Mouse (Mus musculus) regulatory T cell (primary cell): ENCODE results near the gene Il1f5.

Source experiments
- in situ Hi-C: fragments of 300-600 bp; cut with MboI, MseI; formaldehyde crosslinking; loops from one replicate; pipeline ENCODE4 v1.15.1; 2025; ENCODE audit warnings: high pct_unique_total_duplicates

Il1f5 gene

DNA sequence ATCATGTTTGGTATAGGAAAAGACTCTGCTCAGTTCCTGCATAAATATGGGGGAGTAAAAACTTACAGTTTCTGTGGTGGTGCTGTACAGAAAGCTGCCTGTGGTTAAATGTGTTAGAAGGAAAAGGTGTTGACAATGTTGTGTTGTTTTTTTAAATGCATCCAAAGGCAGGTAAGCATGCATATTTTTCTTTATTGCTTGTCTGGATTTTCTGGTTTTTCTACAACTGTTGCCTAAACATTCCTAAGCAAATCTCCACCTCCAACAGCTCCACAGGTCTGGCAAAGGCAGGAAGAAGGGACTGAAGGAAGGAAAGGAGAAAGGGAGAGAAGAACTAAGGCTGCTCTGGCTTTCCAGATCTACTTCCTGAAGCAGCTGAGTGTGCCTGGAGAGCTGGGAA, at the start of gene Il1f5:
TSS of gene Il1f5 (plus strand) at position 301 of the 400 bp plus-strand sequence.
- in situ Hi-C loops: no loop called here

DNA sequence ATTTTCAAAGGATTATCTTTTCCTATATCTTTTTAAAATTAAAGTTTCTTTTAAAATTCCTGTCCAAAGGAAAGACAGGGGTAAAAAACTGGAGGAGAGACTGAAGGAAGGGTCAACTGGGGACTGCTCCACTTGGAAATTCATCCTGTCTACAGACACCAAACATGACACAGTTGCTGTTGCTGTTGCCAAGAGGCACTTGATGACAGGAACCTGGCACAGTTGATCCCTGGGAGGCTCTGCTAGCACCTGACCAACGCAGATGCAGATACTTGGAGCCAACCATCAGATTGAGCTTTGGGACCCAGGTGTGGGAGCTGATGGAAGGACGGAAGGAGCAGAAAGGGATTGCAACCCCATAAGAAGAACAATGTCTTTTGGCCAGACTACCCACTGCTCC, 49.6 kb upstream of the Il1f5 start:
- in situ Hi-C loops: no loop called here

DNA sequence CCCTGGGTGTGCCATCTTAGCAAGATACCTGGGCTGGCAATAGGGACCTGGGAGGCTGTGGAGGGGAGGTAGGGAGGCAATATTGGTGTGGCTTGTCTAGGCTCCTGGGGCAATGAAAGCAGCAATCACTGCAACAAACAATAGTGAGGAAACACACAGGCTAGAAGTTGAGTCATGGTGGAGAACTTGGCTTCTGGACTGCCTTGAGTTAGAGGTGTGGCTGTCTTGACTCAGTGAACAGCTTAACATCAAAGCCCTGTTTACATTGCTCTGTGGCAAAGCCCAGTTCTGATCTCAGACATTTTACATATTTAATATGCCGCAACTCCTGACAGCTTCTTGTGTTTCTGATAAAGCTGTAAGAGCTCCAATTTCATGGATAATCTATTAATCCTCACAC, 9.3 kb upstream of the Il1f5 start:
- in situ Hi-C loops: no loop called here

DNA sequence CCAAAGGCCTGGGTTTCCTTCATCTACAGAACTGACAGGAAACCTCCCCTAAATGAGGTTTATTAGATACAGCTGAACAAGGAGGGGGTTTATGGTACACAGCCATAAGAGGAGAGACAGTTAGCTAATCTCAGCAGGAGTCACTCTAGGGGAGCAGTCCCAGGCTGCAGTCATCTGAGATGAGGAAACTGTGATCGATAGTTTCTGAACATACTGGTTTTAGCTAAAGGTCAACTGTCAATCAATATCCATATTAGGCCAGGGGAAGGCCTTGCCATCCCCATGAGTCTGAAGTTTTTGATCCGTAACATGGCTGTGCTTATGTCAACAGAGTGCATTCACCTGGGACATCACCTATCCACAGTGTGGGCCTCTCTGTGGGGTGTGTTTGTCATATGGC, 3.1 kb upstream of the Il1f5 start:
- in situ Hi-C loops: loop anchor here (5.0 kb wide), 1 partner anchor 126 kb away; no protein-coding TSS in a partner anchor

DNA sequence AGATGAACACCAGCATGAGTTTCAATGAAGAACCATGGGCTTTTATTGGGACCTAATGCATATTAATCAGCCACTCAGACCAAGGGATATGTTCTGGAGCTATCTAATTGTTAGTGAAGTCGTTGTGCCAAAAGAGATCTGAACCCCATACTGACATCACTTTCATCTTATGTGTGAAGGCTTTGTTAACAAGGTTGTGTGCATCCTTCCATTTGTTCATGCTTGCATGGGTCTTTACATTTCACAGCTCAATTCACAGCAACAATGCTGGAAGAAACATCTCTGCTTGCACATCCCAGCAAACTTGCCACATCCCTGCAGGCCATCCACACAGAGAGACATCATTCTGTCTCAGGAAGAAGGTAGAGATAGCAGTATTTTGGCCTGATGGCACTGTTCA, 1.6 kb upstream of the Il1f5 start:
- in situ Hi-C loops: no loop called here

DNA sequence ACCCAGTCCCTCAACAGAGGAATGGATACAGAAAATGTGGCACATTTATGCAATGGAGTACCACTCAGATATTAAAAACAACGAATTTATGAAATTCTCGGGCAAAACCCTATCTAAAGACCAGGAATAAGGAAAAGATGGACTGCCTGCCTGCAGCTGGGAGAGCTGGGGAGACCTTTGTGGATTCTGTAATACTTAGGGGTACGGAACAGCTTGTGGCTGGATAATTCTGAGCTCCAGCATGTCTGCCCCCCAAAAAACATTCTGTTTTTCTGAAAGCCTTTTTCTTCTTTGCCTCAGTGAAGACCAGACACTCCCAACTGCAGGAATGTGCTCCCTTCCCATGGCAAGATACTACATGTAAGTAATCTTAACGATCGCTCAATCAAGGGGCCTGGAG, 14.1 kb downstream of the Il1f5 start, which contains the start of gene Il1f10:
TSS of gene Il1f10 (plus strand) at position 301 of the 400 bp plus-strand sequence.
- in situ Hi-C loops: loop anchor here (5.0 kb wide), 2 partner anchors 116 to 271 kb away; no protein-coding TSS in a partner anchor

DNA sequence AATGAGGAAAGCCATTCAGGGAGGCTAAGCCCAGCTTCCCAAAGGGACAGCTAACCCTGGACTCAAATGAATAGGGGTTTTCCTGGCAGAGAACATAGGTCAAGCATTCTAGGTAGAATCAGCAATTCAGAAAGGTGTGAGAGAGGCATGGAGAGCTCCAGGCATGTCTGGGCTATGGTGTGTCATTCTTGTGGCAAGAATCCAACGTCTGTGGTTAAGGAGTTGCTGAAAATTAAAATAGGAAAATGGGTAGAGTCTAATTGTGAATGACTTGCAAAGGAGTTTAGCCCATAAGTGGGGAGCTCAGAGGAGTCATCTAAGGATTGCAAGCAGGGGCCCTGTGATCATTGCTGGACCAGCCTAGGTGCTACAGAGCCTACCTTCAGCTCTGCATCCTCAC, 17.9 kb downstream of the Il1f5 start:
- in situ Hi-C loops: loop anchor here (5.0 kb wide), 2 partner anchors 113 to 268 kb away; no protein-coding TSS in a partner anchor

DNA sequence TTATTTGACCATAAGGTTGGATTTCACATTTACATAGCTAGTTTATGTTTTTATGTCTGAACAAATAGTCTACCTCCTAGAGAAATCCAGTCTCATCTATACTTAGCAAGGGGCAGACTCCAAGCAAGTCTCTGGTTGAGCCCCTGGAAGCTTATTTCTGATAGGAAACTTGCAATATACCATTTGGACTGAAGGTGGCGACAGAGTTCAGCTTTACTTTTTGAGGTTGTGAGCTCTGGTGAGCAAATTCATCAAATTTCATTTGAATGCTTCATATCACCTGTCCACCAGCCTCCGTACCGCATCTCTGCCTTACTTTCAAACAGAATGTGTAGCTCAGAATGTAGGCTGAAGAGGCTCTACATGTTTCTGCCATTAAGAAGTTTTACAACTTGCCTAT, 20.1 kb downstream of the Il1f5 start:
- in situ Hi-C loops: no loop called here

DNA sequence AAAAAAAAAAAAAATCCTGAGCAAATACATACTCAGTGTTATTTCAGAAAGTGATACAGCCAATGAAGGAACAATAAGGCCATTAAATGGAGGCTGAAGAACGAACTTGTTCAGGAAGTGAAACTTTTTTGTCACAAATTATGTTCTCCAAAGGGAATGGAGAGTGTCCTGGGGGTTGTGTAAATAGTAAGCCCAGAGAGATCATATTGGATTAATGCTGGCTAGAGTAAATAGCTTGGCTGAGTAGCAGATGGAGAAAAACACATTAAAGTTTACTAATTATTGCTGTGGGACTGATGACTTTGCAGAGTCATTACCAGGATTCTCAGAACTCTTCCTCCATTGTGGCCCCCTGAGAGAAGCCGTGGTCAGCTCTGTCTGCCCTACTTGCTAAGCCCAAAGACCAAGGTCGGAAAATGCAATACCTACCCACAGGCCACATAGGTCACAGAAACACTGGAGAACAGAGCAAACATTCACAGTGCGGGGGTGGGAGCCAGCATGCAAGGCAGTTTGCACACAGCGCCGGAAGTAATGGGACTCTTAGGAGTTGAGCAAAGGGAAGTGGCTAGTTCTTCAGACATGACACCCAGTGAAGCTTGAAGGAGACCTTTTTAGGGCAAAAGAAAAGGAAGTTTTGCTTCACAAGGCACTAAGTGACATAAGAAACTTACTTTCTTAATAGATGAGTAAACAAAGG, 34.7 kb downstream of the Il1f5 start:
- in situ Hi-C loops: no loop called here

DNA sequence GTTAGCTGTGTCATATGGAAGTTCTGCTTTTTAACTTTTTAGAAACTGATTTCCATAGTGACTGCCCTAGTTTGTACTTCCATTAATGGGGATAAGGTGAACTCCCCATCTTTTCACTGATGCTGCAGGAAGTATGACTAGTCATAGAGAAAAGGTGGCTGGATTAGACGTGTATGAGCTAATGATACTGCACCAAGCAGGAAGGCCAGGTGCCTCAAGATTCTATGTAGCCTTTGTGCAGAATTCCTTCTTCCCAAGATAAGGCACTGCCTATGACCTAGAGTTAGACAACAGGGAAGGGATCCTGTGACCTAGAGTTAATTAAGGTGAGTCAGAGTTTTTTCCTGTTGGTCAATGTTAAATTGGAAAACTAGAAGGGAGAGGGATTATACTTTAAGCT, 40.2 kb downstream of the Il1f5 start:
- in situ Hi-C loops: no loop called here

DNA sequence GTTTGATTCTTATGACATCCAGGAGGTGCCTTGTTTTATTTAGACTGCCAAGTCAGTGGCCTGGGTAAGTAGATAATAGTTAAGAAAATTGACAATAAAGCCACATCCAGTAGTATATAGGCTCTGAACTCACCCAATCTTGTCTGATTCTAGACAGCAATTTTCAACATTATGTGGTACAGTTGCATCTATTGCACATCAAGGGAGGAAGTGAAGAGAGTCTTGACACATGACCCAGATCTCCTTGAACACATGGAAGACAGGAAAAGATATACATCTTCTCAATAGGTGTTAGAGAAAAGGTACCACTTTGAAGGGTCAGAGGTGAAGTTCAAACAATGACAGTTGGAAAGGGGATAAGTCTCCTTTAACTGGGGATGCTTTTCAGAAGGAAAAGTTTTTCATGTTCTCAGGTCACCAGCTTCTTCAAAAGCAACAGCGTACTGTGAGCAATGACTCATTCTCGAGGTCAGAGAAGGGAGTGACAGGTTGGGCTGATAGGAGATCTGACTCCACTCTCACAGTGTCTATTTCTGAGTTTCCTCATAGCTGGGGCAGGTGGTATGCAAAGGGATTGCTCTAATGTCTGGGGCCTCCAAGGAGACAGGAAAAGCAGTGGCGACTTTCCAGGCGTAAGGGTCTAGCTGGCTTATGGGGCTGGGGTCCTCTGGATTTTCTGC, 41.3 kb downstream of the Il1f5 start:
- in situ Hi-C loops: no loop called here
